Mouse (Mus musculus) CH12.LX (cell line): Measurements from ENCODE around the gene Rbm44. TPM values are rescaled to one million over a fixed set of nuclear protein-coding genes. Genes with fewer than 3 reads are reported as not detected.
A peak's percentile ranks its signal among the peaks of the same experiment; 100 is the strongest.

Experiments
- DNase-seq: peaks from one replicate; pipeline ENCODE4 v3.0.0-alpha.2; 2013; ENCODE audit errors: extremely low read depth
- H3K27ac ChIP-seq: 2 replicates; pipeline ENCODE4 v1.5.1; 2012; ENCODE audit warnings: low read depth, mild to moderate bottlenecking, control low read depth, moderate library complexity; ENCODE audit not compliant: insufficient read depth
- H3K27me3 ChIP-seq: replicated peaks from 2 replicates; pipeline ENCODE3; 2012; ENCODE audit warnings: inconsistent platforms
- H3K36me3 ChIP-seq, 2 experiments: replicated peaks in 1 of 2; 2 replicates each; pipeline versions ENCODE3 to v1.6.1; 2012; ENCODE audit warnings: inconsistent platforms in 1 of 2, low read length in 1 of 2, mild to moderate bottlenecking in 1 of 2, mixed read lengths in 1 of 2, moderate library complexity in 1 of 2; ENCODE audit not compliant: control insufficient read depth in 1 of 2, insufficient read depth in 1 of 2
- H3K4me1 ChIP-seq, 2 experiments: 2 replicates each; pipeline ENCODE4 v1.6.1; 2012; ENCODE audit warnings: inconsistent platforms in 1 of 2, moderate library complexity in 1 of 2; ENCODE audit not compliant: insufficient read depth in 2 of 2, control insufficient read depth in 1 of 2
- H3K4me2 ChIP-seq: 2 replicates; pipeline ENCODE4 v1.6.1; 2012; ENCODE audit warnings: low read depth, mild to moderate bottlenecking, control low read depth; ENCODE audit not compliant: poor library complexity, insufficient read depth, severe bottlenecking
- H3K4me3 ChIP-seq, 3 experiments: fragments of 150-350 bp in 1 of 3; sonication (generic) in 1 of 3; replicated peaks in 1 of 3; 2 replicates each; pipeline versions ENCODE3 to v1.5.1; 2011 to 2012; ENCODE audit warnings: low read depth in 2 of 3, low read length in 2 of 3, mild to moderate bottlenecking in 2 of 3, moderate library complexity in 2 of 3, control low read depth in 1 of 3, improper control_type of control experiment in 1 of 3, inconsistent platforms in 1 of 3, mixed read lengths in 1 of 3; ENCODE audit not compliant: poor library complexity in 1 of 3
- H3K79me2 ChIP-seq: replicated peaks from 2 replicates; pipeline ENCODE4 v1.6.1; 2012; ENCODE audit warnings: mild to moderate bottlenecking, moderate library complexity; ENCODE audit not compliant: control insufficient read depth, poor library complexity, insufficient read depth, severe bottlenecking; ENCODE audit errors: extremely low read depth
- H3K9ac ChIP-seq: 2 replicates; pipeline ENCODE4 v1.6.1; 2012; ENCODE audit warnings: low read depth, mild to moderate bottlenecking, control low read depth, moderate library complexity; ENCODE audit not compliant: insufficient read depth
- H3K9me3 ChIP-seq: replicated peaks from 2 replicates; pipeline ENCODE3; 2012; ENCODE audit warnings: low read length, inconsistent platforms, mixed read lengths
- CHD1 ChIP-seq: IDR thresholded peaks from 2 replicates; pipeline ENCODE4 v1.6.1; 2012; ENCODE audit warnings: low read depth, low read length, improper control_type of control experiment, inconsistent platforms
- CTCF ChIP-seq, 2 experiments: IDR thresholded peaks in 1 of 2; conservative IDR thresholded peaks in 1 of 2; 2 replicates each; pipeline ENCODE4 v1.5.1; 2011 to 2012; ENCODE audit warnings: low read depth in 2 of 2, low read length in 2 of 2, improper control_type of control experiment in 1 of 2, inconsistent platforms in 1 of 2, mild to moderate bottlenecking in 1 of 2, moderate library complexity in 1 of 2
- E2F4 ChIP-seq: IDR thresholded peaks from 2 replicates; pipeline ENCODE4 v1.6.1; 2011; ENCODE audit warnings: low read depth, low read length, improper control_type of control experiment; ENCODE audit not compliant: insufficient replicate concordance
- ELF1 ChIP-seq: IDR thresholded peaks from 2 replicates; pipeline ENCODE4 v1.6.1; 2014; ENCODE audit warnings: low read depth, mild to moderate bottlenecking, inconsistent platforms, low read length, improper control_type of control experiment
- EP300 ChIP-seq: IDR thresholded peaks from 2 replicates; pipeline ENCODE4 v1.6.1; 2011; ENCODE audit warnings: low read length, improper control_type of control experiment
- ETS1 ChIP-seq: conservative IDR thresholded peaks from 2 replicates; pipeline ENCODE4 v1.6.1; 2012; ENCODE audit warnings: low read depth, mild to moderate bottlenecking, inconsistent platforms, low read length, improper control_type of control experiment, moderate library complexity
- HCFC1 ChIP-seq: IDR thresholded peaks from 2 replicates; pipeline ENCODE4 v1.6.1; 2012; ENCODE audit warnings: low read depth, mild to moderate bottlenecking, inconsistent platforms, low read length, improper control_type of control experiment
- IRF4 ChIP-seq: IDR thresholded peaks from 2 replicates; pipeline ENCODE4 v1.6.1; 2014; ENCODE audit warnings: low read depth, mild to moderate bottlenecking, inconsistent platforms, low read length, improper control_type of control experiment
- JUN ChIP-seq: IDR thresholded peaks from 2 replicates; pipeline ENCODE4 v1.6.1; 2011; ENCODE audit warnings: low read depth, mild to moderate bottlenecking, low read length, improper control_type of control experiment, moderate library complexity; ENCODE audit not compliant: insufficient read depth
- MAX ChIP-seq: IDR thresholded peaks from 2 replicates; pipeline ENCODE4 v1.6.1; 2011; ENCODE audit warnings: low read length, improper control_type of control experiment
- MAZ ChIP-seq: IDR thresholded peaks from 2 replicates; pipeline ENCODE4 v1.6.1; 2012; ENCODE audit warnings: low read depth, mild to moderate bottlenecking, inconsistent platforms, low read length, improper control_type of control experiment, moderate library complexity
- MEF2A ChIP-seq: IDR thresholded peaks from 2 replicates; pipeline ENCODE4 v1.6.1; 2014; ENCODE audit warnings: low read depth, mild to moderate bottlenecking, inconsistent platforms, low read length, improper control_type of control experiment, borderline replicate concordance
- MYC ChIP-seq: IDR thresholded peaks from 2 replicates; pipeline ENCODE4 v1.6.1; 2011; ENCODE audit warnings: low read depth, mild to moderate bottlenecking, improper control_type of control experiment, low read length
- NELFE ChIP-seq: IDR thresholded peaks from 2 replicates; pipeline ENCODE4 v1.6.1; 2011; ENCODE audit warnings: low read depth, low read length, improper control_type of control experiment
- NRF1 ChIP-seq: IDR thresholded peaks from 2 replicates; pipeline ENCODE4 v1.6.1; 2014; ENCODE audit warnings: low read depth, mild to moderate bottlenecking, inconsistent platforms, low read length, improper control_type of control experiment, moderate library complexity
- PAX5 ChIP-seq: IDR thresholded peaks from 2 replicates; pipeline ENCODE4 v1.6.1; 2012; ENCODE audit warnings: low read length, inconsistent platforms, mixed read lengths
- POLR2AphosphoS2 ChIP-seq: IDR thresholded peaks from 2 replicates; pipeline ENCODE4 v1.6.1; 2011; ENCODE audit warnings: low read depth, low read length, improper control_type of control experiment
- SMC3 ChIP-seq: IDR thresholded peaks from 2 replicates; pipeline ENCODE4 v1.6.1; 2011; ENCODE audit warnings: low read depth, low read length, improper control_type of control experiment
- TCF12 ChIP-seq: IDR thresholded peaks from 2 replicates; pipeline ENCODE4 v1.6.1; 2014; ENCODE audit warnings: low read depth, mild to moderate bottlenecking, inconsistent platforms, low read length, improper control_type of control experiment
- UBTF ChIP-seq: IDR thresholded peaks from 2 replicates; pipeline ENCODE4 v1.6.1; 2012; ENCODE audit warnings: low read depth, mild to moderate bottlenecking, inconsistent platforms, low read length, improper control_type of control experiment, moderate library complexity
- USF1 ChIP-seq: IDR thresholded peaks from 2 replicates; pipeline ENCODE4 v1.6.1; 2014; ENCODE audit warnings: low read depth, mild to moderate bottlenecking, inconsistent platforms, low read length, improper control_type of control experiment
- USF2 ChIP-seq: conservative IDR thresholded peaks from 2 replicates; pipeline ENCODE4 v1.6.1; 2011; ENCODE audit warnings: low read depth, low read length, improper control_type of control experiment
- ZKSCAN1 ChIP-seq: IDR thresholded peaks from 2 replicates; pipeline ENCODE4 v1.6.1; 2012; ENCODE audit warnings: low read depth, inconsistent platforms, low read length, improper control_type of control experiment, borderline replicate concordance
- dilution Hi-C: fragments of 300-500 bp; cut with MboI; formaldehyde crosslinking; loops from 2 replicates; pipeline ENCODE4 v1.14.3; 2020; ENCODE audit warnings: low sequenced_read_pairs; ENCODE audit not compliant: extremely low pct_unique_long_range_greater_than_20kb, extremely low pct_ligation_motif_present
- in situ Hi-C: fragments of 300-500 bp; cut with MboI; formaldehyde crosslinking; loops from 3 replicates; pipeline ENCODE4 v1.14.3; 2019; ENCODE audit warnings: low sequenced_read_pairs, low pct_ligation_motif_present, low pct_unique_long_range_greater_than_20kb, mixed read lengths
- polyA plus RNA-seq: library from polyadenylated mRNA; unstranded; fragments of >175 nt; gene quantifications from 2 replicates; pipeline ENCODE4 v1.2.1, GENCODE M21; 2012; ENCODE audit warnings: low read depth; ENCODE audit not compliant: insufficient read length
- total RNA-seq, 2 experiments: library from RNA; depleted of rRNA; stranded (reverse); fragments of 300-350 nt in 1 of 2; fragments of >200 nt in 1 of 2; gene quantifications; 2 replicates each; pipeline ENCODE4 v1.2.3; 2012 to 2014

The Rbm44 gene
- total and polyA plus RNA-seq, 3 experiments, result 0.23 to 0.44 TPM; not detected in 1

DNA sequence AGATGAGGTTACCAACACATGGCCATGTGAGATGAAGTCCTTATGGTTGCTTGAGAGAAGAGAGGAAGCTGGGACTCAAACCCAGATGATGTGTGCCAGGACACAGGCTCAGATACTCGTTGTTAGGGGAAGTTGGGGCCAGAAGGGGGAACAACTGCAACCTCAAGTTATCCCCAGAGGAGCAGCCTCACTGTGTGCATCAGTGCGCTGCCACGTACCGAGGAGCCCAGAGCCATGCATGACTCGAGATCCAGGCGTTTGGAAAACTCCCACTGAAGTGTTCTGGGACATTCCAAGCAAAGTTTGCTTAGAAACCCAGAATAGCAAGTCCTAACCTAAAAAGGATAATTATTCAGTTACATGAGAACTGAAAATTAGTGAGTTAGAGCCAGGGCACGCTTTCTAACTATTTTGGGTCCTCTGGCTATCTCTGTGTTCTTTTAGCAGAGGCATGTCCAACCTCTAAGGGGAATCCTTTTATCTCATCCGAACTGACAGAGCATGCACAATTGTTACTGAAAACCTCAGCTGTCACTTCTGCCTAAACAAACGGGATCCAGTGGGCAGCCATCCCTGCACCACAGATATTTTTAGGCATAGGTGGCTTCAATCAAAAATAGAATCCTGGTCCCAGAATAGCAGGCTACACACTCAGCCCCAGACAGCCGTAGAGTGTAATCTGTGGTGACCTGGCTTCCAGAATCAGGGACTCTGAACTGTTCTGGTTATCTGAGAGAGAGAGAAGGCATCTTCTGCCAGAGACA lies 71.8 kb downstream of the Rbm44 start:
- Histone ChIP-seq H3K4me2 (peak overlapping the region; percentile 69), H3K9me3 (no peaks in the 10 kb centered on the region), H3K27ac (no peak overlapping the region), H3K79me2 (no peaks in the 10 kb centered on the region), H3K4me1 (peaks cover 12 to 42% of the 10 kb centered on the region in 2 experiments; a peak in 3 of 4 replicates), H3K4me3 (no peak overlapping the region), H3K36me3 (no peaks in the 10 kb centered on the region), H3K9ac (no peak overlapping the region), H3K27me3 (no peaks in the 10 kb centered on the region)
- in situ Hi-C loops, result loop anchor here (5.0 kb wide), 1 partner anchor 34 kb away; no protein-coding TSS in a partner anchor
- peak; percentile 93 for DNase-seq
- dilution Hi-C loops, result no loop called here
- TF ChIP-seq E2F4 (no peak), IRF4 (peak; percentile 67), ZKSCAN1 (peak; percentile 80), MYC (0 out of 2 replicates have a peak, but pooled peaks have one; percentile 20), UBTF (no peak), MEF2A (peak; percentile 81), ETS1 (peak; percentile 20), MAX (0 out of 2 replicates have a peak, but pooled peaks have one; percentile 36)

DNA sequence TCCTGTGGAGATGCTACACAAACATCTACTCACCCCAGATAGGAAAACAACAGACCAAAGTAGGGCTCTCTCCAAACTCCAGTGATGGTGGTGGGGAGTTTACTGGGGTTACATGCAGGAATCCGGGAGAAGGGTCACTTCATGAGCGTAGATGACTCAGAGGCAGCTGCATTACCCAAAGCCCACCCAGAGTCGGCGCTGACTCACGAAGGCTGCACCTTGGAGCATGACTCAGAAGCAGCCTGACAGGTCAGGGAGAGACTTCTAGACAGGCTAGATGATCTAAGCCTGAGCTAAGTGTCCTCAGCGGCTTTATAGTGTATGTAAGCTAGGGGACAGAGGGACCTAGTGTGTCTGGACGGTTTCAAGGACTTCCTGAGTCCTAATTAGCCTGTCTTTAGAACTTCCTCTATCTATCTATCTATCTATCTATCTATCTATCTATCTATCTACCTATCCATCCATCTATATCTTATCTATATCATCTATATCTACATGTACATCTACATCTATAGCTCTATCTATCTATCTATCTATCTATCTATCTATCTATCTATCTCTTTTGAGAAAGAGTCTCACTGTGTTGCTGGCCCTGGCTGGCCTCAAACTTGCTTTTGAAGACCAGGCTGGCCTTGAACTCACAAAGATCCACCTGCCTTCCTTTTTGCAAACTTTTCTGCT lies 74.9 kb downstream of the Rbm44 start:
- H3K79me2 ChIP-seq, result no peaks in the 10 kb centered on the region
- dilution Hi-C loops (no loop called here), in situ Hi-C loops (loop anchor here (5.0 kb wide), 1 partner anchor 37 kb away; no protein-coding TSS in a partner anchor)
- H3K36me3 ChIP-seq, result no peaks in the 10 kb centered on the region
- H3K4me2 ChIP-seq, result no peak overlapping the region
- peaks cover 1% of the 10 kb centered on the region for H3K27me3 ChIP-seq
- H3K9me3 ChIP-seq, result no peaks in the 10 kb centered on the region
- peaks cover 12 to 42% of the 10 kb centered on the region in 2 experiments; a peak in 3 of 4 replicates for H3K4me1 ChIP-seq
- DNase-seq, result no peak
- no peak overlapping the region for H3K9ac ChIP-seq
- TF ChIP-seq USF1 (no peak), CHD1 (no peak), NRF1 (no peak), PAX5 (no peak), USF2 (no peak), SMC3 (no peak), EP300 (no peak), TCF12 (no peak), POLR2AphosphoS2 (no peak), ZKSCAN1 (no peak), MEF2A (no peak), HCFC1 (no peak), CTCF (conservative IDR thresholded peaks at IDR 0.05 in 1 of 2, IDR thresholded peaks at IDR 0.05 in 1 of 2; ENCODE audit: low read depth in 2 of 2, low read length in 2 of 2) (no peak), ELF1 (no peak), NELFE (no peak), MAZ (no peak), JUN (no peak)
- no peak overlapping the region for H3K27ac ChIP-seq
- no peak overlapping the region for H3K4me3 ChIP-seq
